Mouse (Mus musculus): ENCODE data around the gene Xrra1. TPM values are rescaled to one million over a fixed set of nuclear protein-coding genes. Genes with fewer than 3 reads are reported as not detected.
"Not testable (repeated sequence)": the region's sequence is repeated elsewhere in the genome, so short reads cannot be mapped to it uniquely, and the experiment has no call there.

Xrra1 gene
- 0.37 and 0.59 TPM in 2 replicates for polyA plus RNA-seq (2014; fragmentation: Nextera tagmentation; extraction: Ambion mirVana)

GRCm38 (mm10) chr7:99858813-99859585 lies at the start of gene Xrra1:
TSS of gene Xrra1 (plus strand) at chr7:99859116.
- no peaks in the 10 kb centered on the region for H3K9me3 ChIP-seq (ENCODE audit: control insufficient read depth, low read length)
- 2% methylated on average over 42 of the region's 42 CpGs for WGBS
- no peaks in the 10 kb centered on the region for H3K27me3 ChIP-seq (ENCODE audit: control insufficient read depth, insufficient read depth, low read length)
- H3K9ac ChIP-seq (ENCODE audit: low read depth, low read length), result peak within 1 kb of the TSS; percentile 91
- peak; percentile 98 for DNase-seq (ENCODE audit: low spot score)
- H3K36me3 ChIP-seq (ENCODE audit: control insufficient read depth, insufficient read depth, low read length), result no peaks in the 10 kb centered on the region; the same call in none of the 2 replicates
- H3K4me2 ChIP-seq (replicated peaks; ENCODE audit: low read depth, low read length), result peak within 1 kb of the TSS; percentile 60
- H3K4me1 ChIP-seq (replicated peaks; ENCODE audit: control insufficient read depth, insufficient read depth, low read length), result peaks cover 3% of the 10 kb centered on the region
- peak; percentile 98 for ATAC-seq (ENCODE audit: low FRiP score)
- no peak within 1 kb of the TSS for H3K27ac ChIP-seq (ENCODE audit: low read depth, low read length)
- H3K4me3 ChIP-seq (ENCODE audit: low read depth, low read length), result peak within 1 kb of the TSS; percentile 84

GRCm38 (mm10) chr7:99810814-99811213 lies 48.1 kb upstream of the Xrra1 start:
- ATAC-seq (ENCODE audit: low FRiP score) (no peak), DNase-seq (ENCODE audit: low spot score) (no peak)
- Histone ChIP-seq H3K4me2 (replicated peaks; ENCODE audit: low read depth, low read length) (no peak overlapping the region), H3K4me3 (ENCODE audit: low read depth, low read length) (no peak overlapping the region), H3K9me3 (ENCODE audit: control insufficient read depth, low read length) (no peaks in the 10 kb centered on the region), H3K9ac (ENCODE audit: low read depth, low read length) (no peak overlapping the region), H3K27ac (ENCODE audit: low read depth, low read length) (no peak overlapping the region), H3K36me3 (ENCODE audit: control insufficient read depth, insufficient read depth, low read length) (no peaks in the 10 kb centered on the region), H3K27me3 (ENCODE audit: control insufficient read depth, insufficient read depth, low read length) (no peaks in the 10 kb centered on the region), H3K4me1 (replicated peaks; ENCODE audit: control insufficient read depth, insufficient read depth, low read length) (no peaks in the 10 kb centered on the region)
- 94% methylated on average over 2 of the region's 2 CpGs for WGBS

DNA sequence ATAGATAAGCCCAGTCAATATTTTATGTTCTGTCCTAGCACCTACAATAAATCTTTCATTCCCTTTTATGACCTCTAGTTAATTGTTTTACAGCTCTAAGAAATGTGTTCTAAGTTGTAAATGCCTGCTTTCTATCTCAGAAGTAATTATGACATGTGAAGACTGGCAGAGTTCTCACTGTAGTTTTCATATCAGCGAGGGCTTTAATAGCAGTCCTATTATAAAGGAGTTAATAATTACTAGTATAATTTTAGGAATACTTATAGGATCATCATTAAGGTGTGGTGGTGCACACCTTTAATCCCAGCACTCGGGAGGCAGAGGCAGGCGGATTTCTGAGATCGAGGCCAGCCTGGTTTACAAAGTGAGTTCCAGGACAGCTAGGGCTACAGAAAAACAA lies 47.3 kb upstream of the Xrra1 start:
- Histone ChIP-seq H3K4me2 (replicated peaks; ENCODE audit: low read depth, low read length) (no peak overlapping the region), H3K4me3 (ENCODE audit: low read depth, low read length) (no peak overlapping the region), H3K4me1 (replicated peaks; ENCODE audit: control insufficient read depth, insufficient read depth, low read length) (no peaks in the 10 kb centered on the region), H3K36me3 (ENCODE audit: control insufficient read depth, insufficient read depth, low read length) (no peaks in the 10 kb centered on the region), H3K27me3 (ENCODE audit: control insufficient read depth, insufficient read depth, low read length) (no peaks in the 10 kb centered on the region), H3K27ac (ENCODE audit: low read depth, low read length) (no peak overlapping the region), H3K9me3 (ENCODE audit: control insufficient read depth, low read length) (no peaks in the 10 kb centered on the region), H3K9ac (ENCODE audit: low read depth, low read length) (no peak overlapping the region)
- 95% methylated on average over 4 of the region's 4 CpGs for WGBS
- DNase-seq (ENCODE audit: low spot score), result no peak
- no peak for ATAC-seq (ENCODE audit: low FRiP score)

DNA sequence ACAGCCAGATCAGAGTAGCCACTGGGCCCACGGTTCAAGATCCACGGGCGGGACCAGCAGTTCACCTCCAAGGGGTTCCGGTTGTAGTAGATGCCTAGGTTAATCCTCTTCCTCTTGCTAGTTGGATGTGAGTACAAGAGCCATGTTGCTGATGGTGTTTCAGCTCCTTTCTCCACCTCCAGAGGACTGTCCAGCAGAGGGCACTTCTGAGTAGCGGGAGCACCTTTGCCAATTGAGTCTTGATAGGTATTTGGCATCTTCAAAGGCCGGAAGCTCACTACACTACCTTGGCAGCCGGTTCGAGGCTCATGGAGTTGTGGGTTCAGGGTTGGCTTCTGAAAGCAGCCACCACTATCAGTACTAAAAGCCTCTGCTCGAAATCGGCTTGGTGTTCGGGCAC lies 45.5 kb upstream of the Xrra1 start:
- no peak overlapping the region for H3K4me3 ChIP-seq (ENCODE audit: low read depth, low read length)
- no peak overlapping the region for H3K9ac ChIP-seq (ENCODE audit: low read depth, low read length)
- 91% methylated on average over 11 of the region's 11 CpGs for WGBS
- H3K27me3 ChIP-seq (ENCODE audit: control insufficient read depth, insufficient read depth, low read length), result no peaks in the 10 kb centered on the region
- H3K36me3 ChIP-seq (ENCODE audit: control insufficient read depth, insufficient read depth, low read length), result no peaks in the 10 kb centered on the region
- H3K27ac ChIP-seq (ENCODE audit: low read depth, low read length), result no peak overlapping the region
- no peak overlapping the region for H3K4me2 ChIP-seq (replicated peaks; ENCODE audit: low read depth, low read length)
- no peaks in the 10 kb centered on the region for H3K4me1 ChIP-seq (replicated peaks; ENCODE audit: control insufficient read depth, insufficient read depth, low read length)
- no peaks in the 10 kb centered on the region for H3K9me3 ChIP-seq (ENCODE audit: control insufficient read depth, low read length)
- no peak for DNase-seq (ENCODE audit: low spot score)
- ATAC-seq (ENCODE audit: low FRiP score), result no peak

GRCm38 (mm10) chr7:99818181-99818725 lies 40.7 kb upstream of the Xrra1 start:
- not testable (repeated sequence) for H3K9ac ChIP-seq (ENCODE audit: low read depth, low read length); DNase-seq (ENCODE audit: low spot score); H3K4me2 ChIP-seq (replicated peaks; ENCODE audit: low read depth, low read length); H3K27ac ChIP-seq (ENCODE audit: low read depth, low read length); H3K4me1 ChIP-seq (replicated peaks; ENCODE audit: control insufficient read depth, insufficient read depth, low read length); ATAC-seq (ENCODE audit: low FRiP score); H3K4me3 ChIP-seq (ENCODE audit: low read depth, low read length); H3K27me3 ChIP-seq (ENCODE audit: control insufficient read depth, insufficient read depth, low read length); H3K9me3 ChIP-seq (ENCODE audit: control insufficient read depth, low read length); H3K36me3 ChIP-seq (ENCODE audit: control insufficient read depth, insufficient read depth, low read length)
- WGBS, result 24% methylated on average over 9 of the region's 9 CpGs

GRCm38 (mm10) chr7:99821953-99822352 lies 37.0 kb upstream of the Xrra1 start:
- Histone ChIP-seq H3K9ac (ENCODE audit: low read depth, low read length) (no peak overlapping the region), H3K4me3 (ENCODE audit: low read depth, low read length) (no peak overlapping the region), H3K27me3 (ENCODE audit: control insufficient read depth, insufficient read depth, low read length) (no peaks in the 10 kb centered on the region), H3K9me3 (ENCODE audit: control insufficient read depth, low read length) (no peaks in the 10 kb centered on the region), H3K4me2 (replicated peaks; ENCODE audit: low read depth, low read length) (no peak overlapping the region), H3K27ac (ENCODE audit: low read depth, low read length) (no peak overlapping the region), H3K36me3 (ENCODE audit: control insufficient read depth, insufficient read depth, low read length) (no peaks in the 10 kb centered on the region), H3K4me1 (replicated peaks; ENCODE audit: control insufficient read depth, insufficient read depth, low read length) (no peaks in the 10 kb centered on the region)
- 84% methylated on average over 2 of the region's 2 CpGs for WGBS
- DNase-seq (ENCODE audit: low spot score), result no peak
- no peak for ATAC-seq (ENCODE audit: low FRiP score)

DNA sequence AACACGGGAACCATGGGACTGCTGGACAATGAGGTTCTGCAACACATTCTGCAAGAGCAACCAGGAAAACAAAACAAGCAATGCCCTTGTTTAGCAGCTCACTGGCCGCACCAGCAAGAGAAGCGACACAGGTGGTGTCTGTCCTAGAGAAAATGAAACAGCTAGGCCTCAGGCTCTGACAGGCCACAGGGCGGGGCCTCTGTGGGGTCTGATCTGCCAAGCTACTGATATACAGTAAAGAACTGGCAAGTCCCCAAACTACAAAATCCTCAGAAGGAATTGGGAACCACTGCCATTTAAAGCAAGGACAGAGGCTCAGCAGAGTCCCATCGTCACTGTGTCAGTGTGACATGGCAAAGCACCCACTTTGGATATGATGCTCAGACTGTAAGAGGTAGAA lies 36.5 kb upstream of the Xrra1 start:
- Histone ChIP-seq H3K9me3 (ENCODE audit: control insufficient read depth, low read length) (no peaks in the 10 kb centered on the region), H3K27me3 (ENCODE audit: control insufficient read depth, insufficient read depth, low read length) (no peaks in the 10 kb centered on the region), H3K9ac (ENCODE audit: low read depth, low read length) (no peak overlapping the region), H3K36me3 (ENCODE audit: control insufficient read depth, insufficient read depth, low read length) (no peaks in the 10 kb centered on the region), H3K4me2 (replicated peaks; ENCODE audit: low read depth, low read length) (no peak overlapping the region), H3K4me1 (replicated peaks; ENCODE audit: control insufficient read depth, insufficient read depth, low read length) (no peaks in the 10 kb centered on the region), H3K27ac (ENCODE audit: low read depth, low read length) (no peak overlapping the region), H3K4me3 (ENCODE audit: low read depth, low read length) (no peak overlapping the region)
- ATAC-seq (ENCODE audit: low FRiP score), result no peak
- 82% methylated on average over 5 of the region's 5 CpGs for WGBS
- DNase-seq (ENCODE audit: low spot score), result no peak

DNA sequence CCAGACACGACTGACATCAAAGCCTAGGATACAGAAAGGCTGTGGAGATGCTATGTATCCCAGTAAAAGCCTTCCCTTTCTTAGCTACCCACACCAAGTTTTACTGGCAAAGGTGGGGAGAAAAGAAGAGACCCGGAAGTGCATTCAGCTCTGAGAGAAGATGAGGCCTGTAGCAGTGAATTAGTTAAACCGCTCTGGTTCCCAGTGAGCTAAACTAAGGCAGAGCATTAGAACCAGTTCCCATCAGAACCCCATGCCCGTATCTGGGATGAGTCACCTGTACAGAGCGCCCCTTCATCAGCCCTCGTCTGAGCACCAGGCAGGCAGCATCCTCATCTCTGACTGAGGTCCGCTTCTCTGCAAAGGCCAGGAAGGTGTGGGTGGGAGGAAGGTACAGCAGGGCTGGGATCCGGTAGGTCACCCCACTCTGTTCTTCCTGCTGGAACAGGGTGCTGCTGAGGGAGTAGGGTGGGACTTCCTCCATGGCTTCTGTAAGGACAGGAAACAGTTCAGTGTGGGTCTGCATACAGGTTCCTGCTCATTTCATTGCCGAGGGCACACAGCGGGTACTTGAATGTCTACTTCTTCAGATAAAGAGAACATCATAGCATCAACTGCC lies 35.8 kb upstream of the Xrra1 start:
- H3K9ac ChIP-seq (ENCODE audit: low read depth, low read length), result no peak overlapping the region
- no peak for DNase-seq (ENCODE audit: low spot score)
- no peaks in the 10 kb centered on the region for H3K27me3 ChIP-seq (ENCODE audit: control insufficient read depth, insufficient read depth, low read length)
- no peaks in the 10 kb centered on the region for H3K4me1 ChIP-seq (replicated peaks; ENCODE audit: control insufficient read depth, insufficient read depth, low read length)
- no peak overlapping the region for H3K4me2 ChIP-seq (replicated peaks; ENCODE audit: low read depth, low read length)
- H3K9me3 ChIP-seq (ENCODE audit: control insufficient read depth, low read length), result no peaks in the 10 kb centered on the region
- H3K36me3 ChIP-seq (ENCODE audit: control insufficient read depth, insufficient read depth, low read length), result no peaks in the 10 kb centered on the region
- 93% methylated on average over 10 of the region's 10 CpGs for WGBS
- H3K4me3 ChIP-seq (ENCODE audit: low read depth, low read length), result no peak overlapping the region
- H3K27ac ChIP-seq (ENCODE audit: low read depth, low read length), result no peak overlapping the region
- no peak for ATAC-seq (ENCODE audit: low FRiP score)

Measured in hindbrain, embryonic 11.5 days (tissue).